Mouse (Mus musculus): ENCODE results near the gene Slc37a1.

The Slc37a1 gene

GRCm38 (mm10) chr17:31286492-31286891 is at the start of gene Slc37a1:
TSS of gene Slc37a1 (plus strand) at chr17:31286792.
- DNase-seq (ENCODE audit: low spot score in 2 of 2): no peak

GRCm38 (mm10) chr17:31238234-31239020 is 48.2 kb upstream of the Slc37a1 start:
- DNase-seq (ENCODE audit: low spot score in 2 of 2): peak in 1 of 2 experiments; percentile 52

- DNase-seq (ENCODE audit: low spot score in 2 of 2): peak in 1 of 2 experiments; percentile 52
Measured at GRCm38 (mm10) chr17:31241156-31241555, 45.4 kb upstream of the Slc37a1 start.

GRCm38 (mm10) chr17:31242764-31243163 is 43.8 kb upstream of the Slc37a1 start:
- DNase-seq (ENCODE audit: low spot score in 2 of 2): peak in 1 of 2 experiments; percentile 52

GRCm38 (mm10) chr17:31245321-31245720 is 41.3 kb upstream of the Slc37a1 start:
- no peak for DNase-seq (ENCODE audit: low spot score in 2 of 2)

- no peak for DNase-seq (ENCODE audit: low spot score in 2 of 2)
Measured at GRCm38 (mm10) chr17:31247144-31247543, 39.4 kb upstream of the Slc37a1 start.

- DNase-seq (ENCODE audit: low spot score in 2 of 2): no peak
Measured at GRCm38 (mm10) chr17:31253951-31254350, 32.6 kb upstream of the Slc37a1 start.

- DNase-seq (ENCODE audit: low spot score in 2 of 2): peak in 1 of 2 experiments; percentile 73
Measured at GRCm38 (mm10) chr17:31254463-31254931, 32.1 kb upstream of the Slc37a1 start.

- no peak for DNase-seq (ENCODE audit: low spot score in 2 of 2)
Measured at GRCm38 (mm10) chr17:31257149-31257548, 29.4 kb upstream of the Slc37a1 start.

- DNase-seq (ENCODE audit: low spot score in 2 of 2): no peak
Measured at GRCm38 (mm10) chr17:31257898-31258297, 28.7 kb upstream of the Slc37a1 start.

GRCm38 (mm10) chr17:31258310-31258865 is 28.2 kb upstream of the Slc37a1 start:
- no peak for DNase-seq (ENCODE audit: low spot score in 2 of 2)

GRCm38 (mm10) chr17:31259145-31259544 is 27.4 kb upstream of the Slc37a1 start:
- no peak for DNase-seq (ENCODE audit: low spot score in 2 of 2)

- no peak for DNase-seq (ENCODE audit: low spot score in 2 of 2)
Measured at GRCm38 (mm10) chr17:31259825-31260224, 26.8 kb upstream of the Slc37a1 start.

- no peak for DNase-seq (ENCODE audit: low spot score in 2 of 2)
Measured at GRCm38 (mm10) chr17:31260430-31260829, 26.2 kb upstream of the Slc37a1 start.

GRCm38 (mm10) chr17:31261352-31261751 is 25.2 kb upstream of the Slc37a1 start:
- peak in 1 of 2 experiments; percentile 56 for DNase-seq (ENCODE audit: low spot score in 2 of 2)

GRCm38 (mm10) chr17:31262715-31263114 is 23.9 kb upstream of the Slc37a1 start:
- DNase-seq (ENCODE audit: low spot score in 2 of 2): no peak

GRCm38 (mm10) chr17:31263770-31264169 is 22.8 kb upstream of the Slc37a1 start:
- no peak for DNase-seq (ENCODE audit: low spot score in 2 of 2)

GRCm38 (mm10) chr17:31264372-31264771 is 22.2 kb upstream of the Slc37a1 start:
- no peak for DNase-seq (ENCODE audit: low spot score in 2 of 2)

GRCm38 (mm10) chr17:31265171-31265572 is 21.4 kb upstream of the Slc37a1 start:
- no peak for DNase-seq (ENCODE audit: low spot score in 2 of 2)

- no peak for DNase-seq (ENCODE audit: low spot score in 2 of 2)
Measured at GRCm38 (mm10) chr17:31265831-31266230, 20.8 kb upstream of the Slc37a1 start.

GRCm38 (mm10) chr17:31266321-31266950 is 20.2 kb upstream of the Slc37a1 start:
- peak in 1 of 2 experiments; percentile 58 for DNase-seq (ENCODE audit: low spot score in 2 of 2)

GRCm38 (mm10) chr17:31267138-31267537 is 19.5 kb upstream of the Slc37a1 start:
- no peak for DNase-seq (ENCODE audit: low spot score in 2 of 2)

- peak in 1 of 2 experiments; percentile 57 for DNase-seq (ENCODE audit: low spot score in 2 of 2)
Measured at GRCm38 (mm10) chr17:31267603-31268002, 19.0 kb upstream of the Slc37a1 start.

All from urinary bladder, postnatal 4 days (tissue).